Mouse (Mus musculus): ENCODE results near the gene Cbx4. TPM values are rescaled to one million over a fixed set of nuclear protein-coding genes. Genes with fewer than 3 reads are reported as not detected.

The Cbx4 gene
- polyA plus RNA-seq (2016; fragmentation: Nextera tagmentation; extraction: Ambion mirVana), result 3.2 and 3.3 TPM in 2 replicates

- 1% methylated on average over 64 of the region's 67 CpGs for WGBS (ENCODE audit: insufficient replicate concordance)
- Histone ChIP-seq H3K9ac (peak within 1 kb of the TSS; percentile 75), H3K36me3 (peaks cover 10% of the 10 kb centered on the region), H3K27me3 (replicated peaks) (peaks cover 100% of the 10 kb centered on the region), H3K4me1 (peaks cover 87% of the 10 kb centered on the region), H3K27ac (peak within 1 kb of the TSS; percentile 88), H3K4me3 (peak within 1 kb of the TSS; percentile 70), H3K4me2 (peak within 1 kb of the TSS; percentile 88), H3K9me3 (replicated peaks) (no peaks in the 10 kb centered on the region)
- ATAC-seq, result peak; percentile 85
These were observed at the start of gene Cbx4 for GRCm38 (mm10) chr11:119086144-119086971. Cbx4 (minus strand) TSS chr11:119086221.

DNA sequence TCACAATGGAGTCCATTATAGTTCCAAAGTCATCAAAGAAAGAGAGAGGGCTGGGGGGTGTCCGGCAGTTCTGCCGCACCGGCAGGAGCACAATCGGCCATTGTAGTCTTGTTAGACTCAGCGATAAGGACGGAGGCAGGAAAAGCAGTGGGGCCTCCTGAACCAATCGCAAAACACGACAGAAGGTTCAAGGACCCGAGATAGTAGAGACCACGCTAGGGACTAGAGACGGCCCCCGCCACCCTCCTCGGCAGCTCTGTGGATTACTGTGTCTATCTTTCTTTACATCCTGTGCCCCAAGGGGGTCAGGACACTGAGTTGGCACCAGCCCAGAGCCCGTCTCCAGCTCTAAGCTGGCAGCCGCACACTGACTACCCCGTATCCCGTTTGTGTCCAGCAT lies 48.6 kb upstream of the Cbx4 start:
- ATAC-seq, result peak; percentile 31; the same call in 1 of the 2 replicates
- Histone ChIP-seq H3K9me3 (replicated peaks) (no peaks in the 10 kb centered on the region), H3K4me3 (no peak overlapping the region), H3K4me1 (peaks cover 16% of the 10 kb centered on the region), H3K4me2 (peak overlapping the region; percentile 22), H3K27me3 (replicated peaks) (peaks cover 69% of the 10 kb centered on the region), H3K9ac (no peak overlapping the region), H3K36me3 (no peaks in the 10 kb centered on the region), H3K27ac (no peak overlapping the region)
- WGBS (ENCODE audit: insufficient replicate concordance), result 26% methylated on average over 17 of the region's 17 CpGs

- H3K36me3 ChIP-seq, result no peaks in the 10 kb centered on the region
- 0 out of 2 replicates have a peak overlapping the region, but pooled peaks have one; percentile 22 for H3K4me2 ChIP-seq
- no peak overlapping the region for H3K9ac ChIP-seq
- ATAC-seq, result no peak
- H3K4me3 ChIP-seq, result no peak overlapping the region
- H3K9me3 ChIP-seq (replicated peaks), result no peaks in the 10 kb centered on the region
- peaks cover 73% of the 10 kb centered on the region for H3K27me3 ChIP-seq (replicated peaks)
- WGBS (ENCODE audit: insufficient replicate concordance), result 45% methylated on average over 5 of the region's 5 CpGs
- H3K27ac ChIP-seq, result no peak overlapping the region
- peaks cover 16% of the 10 kb centered on the region for H3K4me1 ChIP-seq
These were observed 47.6 kb upstream of the Cbx4 start for GRCm38 (mm10) chr11:119133437-119134221.

GRCm38 (mm10) chr11:119132198-119133035 lies 46.4 kb upstream of the Cbx4 start:
- Histone ChIP-seq H3K4me3 (no peak overlapping the region), H3K9ac (no peak overlapping the region), H3K4me2 (no peak overlapping the region), H3K36me3 (no peaks in the 10 kb centered on the region), H3K27ac (no peak overlapping the region), H3K4me1 (peaks cover 23% of the 10 kb centered on the region), H3K27me3 (replicated peaks) (peaks cover 80% of the 10 kb centered on the region), H3K9me3 (replicated peaks) (no peaks in the 10 kb centered on the region)
- WGBS (ENCODE audit: insufficient replicate concordance), result 67% methylated on average over 14 of the region's 14 CpGs
- ATAC-seq, result no peak

DNA sequence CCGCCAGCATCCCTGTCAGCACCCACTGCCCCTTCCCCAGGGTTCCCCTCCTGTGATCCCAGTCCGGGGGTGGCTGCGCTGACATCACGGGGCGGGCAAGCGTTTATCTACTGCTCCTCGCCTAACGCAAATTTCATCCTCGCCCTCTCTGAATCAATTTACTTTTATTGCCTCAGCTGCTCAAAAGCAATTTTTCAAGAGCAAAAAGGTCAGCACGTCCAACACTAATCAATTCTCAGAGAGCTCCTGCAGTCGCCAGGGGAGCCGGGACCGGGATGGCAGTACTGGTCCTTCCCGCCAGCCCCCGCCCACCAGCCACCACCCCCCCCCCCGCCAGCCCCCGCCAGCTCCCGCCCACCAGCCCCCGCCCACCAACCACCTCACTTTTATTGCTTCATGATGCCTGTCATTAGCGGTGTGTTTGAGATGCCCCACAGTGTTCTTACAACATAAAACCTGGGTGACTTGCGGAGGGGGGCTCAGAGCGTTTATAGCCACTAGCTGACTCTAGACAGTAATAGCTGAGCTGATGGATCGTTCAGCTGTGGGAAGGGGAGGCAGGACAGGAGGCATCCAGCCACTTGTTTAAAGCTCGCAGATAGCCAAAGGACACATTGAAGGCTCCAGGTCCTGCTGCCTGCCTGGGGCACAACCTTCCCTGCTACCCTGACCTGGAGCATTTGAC lies 44.2 kb upstream of the Cbx4 start:
- H3K36me3 ChIP-seq, result no peaks in the 10 kb centered on the region
- no peak overlapping the region for H3K4me3 ChIP-seq
- H3K9me3 ChIP-seq (replicated peaks), result no peaks in the 10 kb centered on the region
- H3K27me3 ChIP-seq (replicated peaks), result peaks cover 77% of the 10 kb centered on the region
- ATAC-seq, result no peak
- 25% methylated on average over 24 of the region's 24 CpGs for WGBS (ENCODE audit: insufficient replicate concordance)
- peak overlapping the region; percentile 10; the same call in 1 of the 2 replicates for H3K4me2 ChIP-seq
- no peak overlapping the region for H3K9ac ChIP-seq
- H3K27ac ChIP-seq, result no peak overlapping the region
- peaks cover 40% of the 10 kb centered on the region for H3K4me1 ChIP-seq

GRCm38 (mm10) chr11:119129281-119130058 lies 43.4 kb upstream of the Cbx4 start:
- 48% methylated on average over 18 of the region's 18 CpGs for WGBS (ENCODE audit: insufficient replicate concordance)
- H3K9me3 ChIP-seq (replicated peaks), result no peaks in the 10 kb centered on the region
- H3K4me1 ChIP-seq, result peaks cover 34% of the 10 kb centered on the region
- no peaks in the 10 kb centered on the region for H3K36me3 ChIP-seq
- no peak overlapping the region for H3K27ac ChIP-seq
- no peak overlapping the region for H3K4me3 ChIP-seq
- peaks cover 79% of the 10 kb centered on the region for H3K27me3 ChIP-seq (replicated peaks)
- ATAC-seq, result no peak
- no peak overlapping the region for H3K9ac ChIP-seq
- H3K4me2 ChIP-seq, result 0 out of 2 replicates have a peak overlapping the region, but pooled peaks have one; percentile 10

GRCm38 (mm10) chr11:119128668-119129280 lies 42.8 kb upstream of the Cbx4 start:
- Histone ChIP-seq H3K4me2 (no peak overlapping the region), H3K9ac (no peak overlapping the region), H3K9me3 (replicated peaks) (no peaks in the 10 kb centered on the region), H3K4me1 (peaks cover 30% of the 10 kb centered on the region), H3K36me3 (no peaks in the 10 kb centered on the region), H3K27ac (no peak overlapping the region), H3K4me3 (no peak overlapping the region), H3K27me3 (replicated peaks) (peaks cover 76% of the 10 kb centered on the region)
- no peak for ATAC-seq
- WGBS (ENCODE audit: insufficient replicate concordance), result 34% methylated on average over 11 of the region's 11 CpGs

- Histone ChIP-seq H3K27ac (no peak overlapping the region), H3K4me1 (peaks cover 31% of the 10 kb centered on the region), H3K9me3 (replicated peaks) (no peaks in the 10 kb centered on the region), H3K36me3 (no peaks in the 10 kb centered on the region), H3K27me3 (replicated peaks) (peaks cover 82% of the 10 kb centered on the region), H3K4me3 (no peak overlapping the region), H3K9ac (no peak overlapping the region), H3K4me2 (no peak overlapping the region)
- no peak for ATAC-seq
- 49% methylated on average over 9 of the region's 9 CpGs for WGBS (ENCODE audit: insufficient replicate concordance)
These were observed 41.9 kb upstream of the Cbx4 start for GRCm38 (mm10) chr11:119127686-119128473.

- peaks cover 31% of the 10 kb centered on the region for H3K4me1 ChIP-seq
- H3K9ac ChIP-seq, result no peak overlapping the region
- H3K36me3 ChIP-seq, result no peaks in the 10 kb centered on the region
- no peak overlapping the region for H3K4me3 ChIP-seq
- ATAC-seq, result no peak
- no peak overlapping the region for H3K4me2 ChIP-seq
- H3K9me3 ChIP-seq (replicated peaks), result no peaks in the 10 kb centered on the region
- H3K27me3 ChIP-seq (replicated peaks), result peaks cover 80% of the 10 kb centered on the region
- 51% methylated on average over 12 of the region's 12 CpGs for WGBS (ENCODE audit: insufficient replicate concordance)
- H3K27ac ChIP-seq, result no peak overlapping the region
These were observed 41.1 kb upstream of the Cbx4 start for GRCm38 (mm10) chr11:119127147-119127546.

Measured in liver, embryonic 12.5 days (tissue).